Mouse (Mus musculus): ENCODE measurements around the gene Utp20. TPM values are rescaled to one million over a fixed set of nuclear protein-coding genes. Genes with fewer than 3 reads are reported as not detected.
A peak's percentile ranks its signal among the peaks of the same experiment; 100 is the strongest.

Gene Utp20
- polyA plus RNA-seq, 2 experiments, result 6.6 to 6.7 TPM

DNA sequence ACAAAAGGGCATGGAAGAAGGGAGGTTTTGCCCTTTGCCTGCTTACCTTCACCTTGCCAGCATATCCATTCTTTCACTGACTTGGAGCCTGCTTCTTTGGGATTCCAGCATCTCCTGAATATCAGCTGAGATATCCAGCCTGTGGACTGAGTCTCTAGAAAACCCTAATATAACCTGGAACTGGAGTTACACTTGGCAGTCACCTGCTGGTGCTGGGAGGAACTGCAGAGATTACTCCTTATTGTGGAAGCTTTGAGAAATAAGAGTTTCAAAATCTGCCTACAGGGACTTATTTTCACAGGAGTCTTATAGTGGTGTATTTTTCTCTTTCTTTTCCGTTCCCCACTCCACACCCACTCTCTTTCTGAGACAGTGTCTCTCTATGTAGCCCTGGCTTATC, 99.5 kb downstream of the Utp20 start:
- 20% methylated on average over 1 of the region's 1 CpGs for WGBS (ENCODE audit: insufficient replicate concordance)
- Histone ChIP-seq H3K4me1 (replicated peaks; ENCODE audit: control insufficient read depth in 2 of 2, insufficient read depth in 2 of 2, low read length in 1 of 2) (peaks cover under 1 to 4% of the 10 kb centered on the region in 2 experiments), H3K9me3 (ENCODE audit: control insufficient read depth, low read length) (no peaks in the 10 kb centered on the region), H3K4me2 (ENCODE audit: low read depth) (no peak overlapping the region), H3K36me3 (replicated peaks; ENCODE audit: control insufficient read depth, insufficient read depth, low read depth) (no peaks in the 10 kb centered on the region), H3K27me3 (ENCODE audit: control insufficient read depth, insufficient read depth, low read length) (no peaks in the 10 kb centered on the region), H3K4me3 (ENCODE audit: insufficient read depth in 1 of 2, low read depth in 2 of 2, low read length in 2 of 2) (no peak overlapping the region), H3K27ac (no peak overlapping the region), H3K9ac (replicated peaks) (no peak overlapping the region)
- DNase-seq (ENCODE audit: low read depth in 3 of 3, low spot score in 3 of 3) (no peak), ATAC-seq (ENCODE audit: insufficient read depth) (no peak)
- TF ChIP-seq CTCF (IDR thresholded peaks at IDR 0.05; ENCODE audit: low read depth) (peak; percentile 34), EP300 (IDR thresholded peaks at IDR 0.05; ENCODE audit: low read depth) (no peak)

DNA sequence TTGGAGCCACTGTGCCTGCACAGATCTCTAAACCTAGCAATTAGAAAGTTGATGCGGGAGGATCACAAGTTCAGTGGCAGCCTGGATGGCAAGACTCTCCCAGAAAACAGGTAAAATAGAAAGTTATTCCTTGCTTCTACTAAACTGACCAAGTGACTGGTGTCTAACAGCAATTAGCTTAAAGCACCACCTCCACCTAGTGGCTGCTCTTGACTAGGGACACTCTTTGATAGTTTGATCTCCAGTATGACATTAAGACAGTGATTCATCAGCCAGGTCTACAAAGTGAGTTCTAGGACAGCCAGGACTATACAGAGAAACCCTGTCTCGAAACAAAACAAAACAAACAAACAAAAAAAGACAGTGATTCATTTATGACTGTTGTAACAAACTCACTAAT, 101.3 kb downstream of the Utp20 start:
- DNase-seq (ENCODE audit: low read depth in 3 of 3, low spot score in 3 of 3) (no peak), ATAC-seq (ENCODE audit: insufficient read depth) (no peak)
- Histone ChIP-seq H3K27me3 (ENCODE audit: control insufficient read depth, insufficient read depth, low read length) (no peaks in the 10 kb centered on the region), H3K4me2 (ENCODE audit: low read depth) (no peak overlapping the region), H3K4me1 (replicated peaks; ENCODE audit: control insufficient read depth in 2 of 2, insufficient read depth in 2 of 2, low read length in 1 of 2) (peaks cover 0 to 2% of the 10 kb centered on the region in 2 experiments; a peak in 2 of 4 replicates), H3K9me3 (ENCODE audit: control insufficient read depth, low read length) (no peaks in the 10 kb centered on the region), H3K4me3 (ENCODE audit: insufficient read depth in 1 of 2, low read depth in 2 of 2, low read length in 2 of 2) (no peak overlapping the region), H3K27ac (no peak overlapping the region), H3K36me3 (replicated peaks; ENCODE audit: control insufficient read depth, insufficient read depth, low read depth) (no peaks in the 10 kb centered on the region), H3K9ac (replicated peaks) (no peak overlapping the region)
- WGBS (ENCODE audit: insufficient replicate concordance), result 36% methylated on average over 2 of the region's 2 CpGs
- no peak for TF ChIP-seq EP300 (IDR thresholded peaks at IDR 0.05; ENCODE audit: low read depth)
- TF ChIP-seq CTCF (IDR thresholded peaks at IDR 0.05; ENCODE audit: low read depth), result peak; percentile 52

DNA sequence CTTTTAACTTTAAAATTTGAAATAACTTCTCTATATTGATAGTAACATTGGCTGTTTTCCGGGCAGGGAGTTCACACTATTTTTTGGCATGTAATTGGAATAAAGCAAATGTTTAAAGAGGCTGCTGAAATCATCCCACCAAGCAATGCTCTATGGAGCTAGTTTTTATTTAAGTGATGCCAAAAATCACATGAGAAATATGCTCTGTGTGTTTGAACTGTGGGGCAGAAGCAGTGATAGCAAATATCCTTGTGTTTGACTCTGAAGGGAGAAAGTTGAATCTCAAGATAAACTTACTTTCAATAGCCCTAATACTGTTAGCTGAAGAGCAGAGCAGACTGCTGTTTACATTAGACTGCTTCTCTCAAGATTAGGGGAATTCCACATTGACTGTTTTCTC, 107.0 kb downstream of the Utp20 start:
- Histone ChIP-seq H3K36me3 (replicated peaks; ENCODE audit: control insufficient read depth, insufficient read depth, low read depth) (no peaks in the 10 kb centered on the region), H3K27ac (no peak overlapping the region), H3K9me3 (ENCODE audit: control insufficient read depth, low read length) (no peaks in the 10 kb centered on the region), H3K4me2 (ENCODE audit: low read depth) (no peak overlapping the region), H3K4me3 (ENCODE audit: insufficient read depth in 1 of 2, low read depth in 2 of 2, low read length in 2 of 2) (no peak overlapping the region), H3K4me1 (replicated peaks; ENCODE audit: control insufficient read depth in 2 of 2, insufficient read depth in 2 of 2, low read length in 1 of 2) (no peaks in the 10 kb centered on the region), H3K27me3 (ENCODE audit: control insufficient read depth, insufficient read depth, low read length) (no peaks in the 10 kb centered on the region), H3K9ac (replicated peaks) (no peak overlapping the region)
- DNase-seq (ENCODE audit: low read depth in 3 of 3, low spot score in 3 of 3) (no peak), ATAC-seq (ENCODE audit: insufficient read depth) (no peak)
- TF ChIP-seq EP300 (IDR thresholded peaks at IDR 0.05; ENCODE audit: low read depth), result no peak
- no peak for TF ChIP-seq CTCF (IDR thresholded peaks at IDR 0.05; ENCODE audit: low read depth)
- WGBS (ENCODE audit: insufficient replicate concordance), result 42% methylated on average over 1 of the region's 1 CpGs

DNA sequence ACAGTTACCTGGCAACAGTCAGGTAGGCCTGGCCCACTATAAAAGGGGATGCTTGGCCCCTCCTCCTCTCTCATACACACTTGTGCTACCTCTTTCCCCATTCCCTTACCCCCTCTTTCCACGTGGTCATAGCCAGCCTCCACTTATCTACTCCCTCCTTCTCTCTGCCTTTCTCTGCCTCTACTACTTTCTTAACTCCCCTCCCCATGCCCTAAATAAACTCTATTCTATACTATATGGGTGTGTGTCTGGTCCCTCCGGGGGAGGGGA, 108.9 kb downstream of the Utp20 start:
- Histone ChIP-seq H3K4me2 (ENCODE audit: low read depth) (no peak overlapping the region), H3K4me3 (ENCODE audit: insufficient read depth in 1 of 2, low read depth in 2 of 2, low read length in 2 of 2) (no peak overlapping the region), H3K36me3 (replicated peaks; ENCODE audit: control insufficient read depth, insufficient read depth, low read depth) (no peaks in the 10 kb centered on the region), H3K9ac (replicated peaks) (no peak overlapping the region), H3K9me3 (ENCODE audit: control insufficient read depth, low read length) (no peaks in the 10 kb centered on the region), H3K27me3 (ENCODE audit: control insufficient read depth, insufficient read depth, low read length) (no peaks in the 10 kb centered on the region), H3K4me1 (replicated peaks; ENCODE audit: control insufficient read depth in 2 of 2, insufficient read depth in 2 of 2, low read length in 1 of 2) (no peaks in the 10 kb centered on the region), H3K27ac (no peak overlapping the region)
- DNase-seq (ENCODE audit: low read depth in 3 of 3, low spot score in 3 of 3), result no peak
- 34% methylated on average over 2 of the region's 2 CpGs for WGBS (ENCODE audit: insufficient replicate concordance)
- no peak for ATAC-seq (ENCODE audit: insufficient read depth)
- TF ChIP-seq EP300 (IDR thresholded peaks at IDR 0.05; ENCODE audit: low read depth) (no peak), CTCF (IDR thresholded peaks at IDR 0.05; ENCODE audit: low read depth) (no peak)

DNA sequence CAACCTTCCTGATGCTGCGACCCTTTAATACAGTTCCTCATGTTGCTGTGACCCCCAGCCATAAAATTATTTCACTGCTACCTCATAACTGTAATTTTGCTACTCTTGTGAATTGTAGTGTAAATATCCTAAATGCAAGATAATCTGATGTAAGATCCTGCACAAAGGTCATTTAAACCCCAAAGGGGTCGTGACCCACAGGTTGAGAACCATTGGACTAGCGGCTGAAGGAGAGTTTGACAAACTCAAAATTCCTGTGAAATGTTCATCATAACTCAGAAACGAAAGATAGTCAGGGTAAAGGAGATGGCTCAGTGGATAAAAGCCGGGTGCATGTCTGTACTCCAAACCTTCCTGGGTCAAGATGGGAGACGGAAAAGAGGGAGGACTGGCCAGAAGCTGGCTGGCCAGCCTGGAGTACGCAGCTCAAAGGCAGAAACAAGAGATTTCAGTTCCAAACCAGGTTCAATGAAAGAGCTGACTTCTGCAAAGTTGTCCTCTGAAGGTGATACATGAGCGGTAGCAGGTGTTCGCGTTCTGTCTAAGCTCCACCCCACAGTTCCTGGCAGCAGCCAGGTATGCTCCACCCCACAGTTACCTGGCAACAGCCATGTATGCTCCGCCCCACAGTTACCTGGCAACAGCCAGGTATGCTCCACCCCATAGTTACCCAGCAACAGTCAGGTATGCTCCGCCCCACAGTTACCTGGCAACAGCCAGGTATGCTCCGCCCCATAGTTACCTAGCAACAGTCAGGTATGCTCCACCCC, 109.4 kb downstream of the Utp20 start:
- DNase-seq (ENCODE audit: low read depth in 3 of 3, low spot score in 3 of 3) (no peak), ATAC-seq (ENCODE audit: insufficient read depth) (no peak)
- 39% methylated on average over 13 of the region's 13 CpGs for WGBS (ENCODE audit: insufficient replicate concordance)
- Histone ChIP-seq H3K9me3 (ENCODE audit: control insufficient read depth, low read length) (no peaks in the 10 kb centered on the region), H3K36me3 (replicated peaks; ENCODE audit: control insufficient read depth, insufficient read depth, low read depth) (no peaks in the 10 kb centered on the region), H3K4me2 (ENCODE audit: low read depth) (no peak overlapping the region), H3K4me3 (ENCODE audit: insufficient read depth in 1 of 2, low read depth in 2 of 2, low read length in 2 of 2) (no peak overlapping the region), H3K4me1 (replicated peaks; ENCODE audit: control insufficient read depth in 2 of 2, insufficient read depth in 2 of 2, low read length in 1 of 2) (no peaks in the 10 kb centered on the region), H3K27me3 (ENCODE audit: control insufficient read depth, insufficient read depth, low read length) (no peaks in the 10 kb centered on the region), H3K9ac (replicated peaks) (no peak overlapping the region), H3K27ac (no peak overlapping the region)
- no peak for TF ChIP-seq CTCF (IDR thresholded peaks at IDR 0.05; ENCODE audit: low read depth)
- TF ChIP-seq EP300 (IDR thresholded peaks at IDR 0.05; ENCODE audit: low read depth), result no peak
